Mouse (Mus musculus): Measurements from ENCODE around the gene Ifnl2.
"Not testable (repeated sequence)": the region's sequence is repeated elsewhere in the genome, so short reads cannot be mapped to it uniquely, and the experiment has no call there.

The Ifnl2 gene

GRCm38 (mm10) chr7:28510405-28510974, at the start of gene Ifnl2:
Gene Ifnl2 (minus strand): TSS chr7:28510455.
- in situ Hi-C loops (cut with MseI, MboI), result not testable (repeated sequence)

GRCm38 (mm10) chr7:28558486-28558885, 48.2 kb upstream of the Ifnl2 start:
- in situ Hi-C loops (cut with MseI, MboI), result no loop called here

- in situ Hi-C loops (cut with MseI, MboI), result no loop called here
These were observed 47.5 kb upstream of the Ifnl2 start for GRCm38 (mm10) chr7:28557708-28558107.

GRCm38 (mm10) chr7:28557069-28557468, 46.8 kb upstream of the Ifnl2 start:
- in situ Hi-C loops (cut with MseI, MboI), result no loop called here

GRCm38 (mm10) chr7:28555939-28556535, 45.8 kb upstream of the Ifnl2 start:
- in situ Hi-C loops (cut with MseI, MboI), result no loop called here

- in situ Hi-C loops (cut with MseI, MboI), result no loop called here
These were observed 42.8 kb upstream of the Ifnl2 start for GRCm38 (mm10) chr7:28553076-28553475.

- in situ Hi-C loops (cut with MseI, MboI), result no loop called here
These were observed 37.4 kb upstream of the Ifnl2 start for GRCm38 (mm10) chr7:28547628-28548027.

- in situ Hi-C loops (cut with MseI, MboI), result no loop called here
These were observed 36.9 kb upstream of the Ifnl2 start, which contains the start of gene Nccrp1 for GRCm38 (mm10) chr7:28547154-28547553. Gene Nccrp1 (minus strand): TSS chr7:28547254.

GRCm38 (mm10) chr7:28546649-28547048, 36.4 kb upstream of the Ifnl2 start:
- in situ Hi-C loops (cut with MseI, MboI), result no loop called here

GRCm38 (mm10) chr7:28545891-28546210, 35.6 kb upstream of the Ifnl2 start:
- in situ Hi-C loops (cut with MseI, MboI), result no loop called here

GRCm38 (mm10) chr7:28545048-28545890, 35.0 kb upstream of the Ifnl2 start:
- in situ Hi-C loops (cut with MseI, MboI), result no loop called here

GRCm38 (mm10) chr7:28544051-28544601, 33.9 kb upstream of the Ifnl2 start:
- in situ Hi-C loops (cut with MseI, MboI), result no loop called here

- in situ Hi-C loops (cut with MseI, MboI), result no loop called here
These were observed 30.3 kb upstream of the Ifnl2 start, which contains the start of gene Sycn for GRCm38 (mm10) chr7:28540526-28540925. Gene Sycn (plus strand): TSS chr7:28540885.

- in situ Hi-C loops (cut with MseI, MboI), result not testable (repeated sequence)
These were observed 28.6 kb upstream of the Ifnl2 start for GRCm38 (mm10) chr7:28538886-28539285.

GRCm38 (mm10) chr7:28532005-28532404, 21.8 kb upstream of the Ifnl2 start:
- in situ Hi-C loops (cut with MseI, MboI), result no loop called here

- in situ Hi-C loops (cut with MseI, MboI), result loop anchor here (5.0 kb wide), 1 partner anchor 36 kb away; no protein-coding TSS in a partner anchor
These were observed 17.9 kb upstream of the Ifnl2 start for GRCm38 (mm10) chr7:28527922-28528719.

- in situ Hi-C loops (cut with MseI, MboI), result not testable (repeated sequence)
These were observed 12.3 kb upstream of the Ifnl2 start, which contains the start of gene Ifnl3 for GRCm38 (mm10) chr7:28522536-28522935. Gene Ifnl3 (plus strand): TSS chr7:28522836.

- in situ Hi-C loops (cut with MseI, MboI), result no loop called here
These were observed 1.2 kb upstream of the Ifnl2 start for GRCm38 (mm10) chr7:28511441-28511840.

GRCm38 (mm10) chr7:28509121-28509520, 1.1 kb downstream of the Ifnl2 start:
- in situ Hi-C loops (cut with MseI, MboI), result not testable (repeated sequence)

GRCm38 (mm10) chr7:28505585-28505984, 4.7 kb downstream of the Ifnl2 start:
- in situ Hi-C loops (cut with MseI, MboI), result no loop called here

GRCm38 (mm10) chr7:28495426-28495825, 14.8 kb downstream of the Ifnl2 start:
- in situ Hi-C loops (cut with MseI, MboI), result loop anchor here in 1 of 2 experiments (10.0 kb wide), 1 partner anchor 109 kb away; no protein-coding TSS in a partner anchor
